Mouse (Mus musculus) kidney, adult 2 months (tissue): ENCODE data around the gene Dcbld1.

Source experiments
- CTCF ChIP-seq: fragments of 200-500 bp; conservative IDR thresholded peaks from 2 replicates; pipeline ENCODE4 v1.5.1; 2011; ENCODE audit warnings: low read depth, mild to moderate bottlenecking, control low read depth, low read length, moderate library complexity, mixed read lengths; ENCODE audit not compliant: insufficient read depth, insufficient read length
- POLR2A ChIP-seq: fragments of 200-500 bp; IDR thresholded peaks from one replicate; pipeline ENCODE4 v1.6.1; 2011; ENCODE audit warnings: low read depth, low read length, control low read depth

DNA sequence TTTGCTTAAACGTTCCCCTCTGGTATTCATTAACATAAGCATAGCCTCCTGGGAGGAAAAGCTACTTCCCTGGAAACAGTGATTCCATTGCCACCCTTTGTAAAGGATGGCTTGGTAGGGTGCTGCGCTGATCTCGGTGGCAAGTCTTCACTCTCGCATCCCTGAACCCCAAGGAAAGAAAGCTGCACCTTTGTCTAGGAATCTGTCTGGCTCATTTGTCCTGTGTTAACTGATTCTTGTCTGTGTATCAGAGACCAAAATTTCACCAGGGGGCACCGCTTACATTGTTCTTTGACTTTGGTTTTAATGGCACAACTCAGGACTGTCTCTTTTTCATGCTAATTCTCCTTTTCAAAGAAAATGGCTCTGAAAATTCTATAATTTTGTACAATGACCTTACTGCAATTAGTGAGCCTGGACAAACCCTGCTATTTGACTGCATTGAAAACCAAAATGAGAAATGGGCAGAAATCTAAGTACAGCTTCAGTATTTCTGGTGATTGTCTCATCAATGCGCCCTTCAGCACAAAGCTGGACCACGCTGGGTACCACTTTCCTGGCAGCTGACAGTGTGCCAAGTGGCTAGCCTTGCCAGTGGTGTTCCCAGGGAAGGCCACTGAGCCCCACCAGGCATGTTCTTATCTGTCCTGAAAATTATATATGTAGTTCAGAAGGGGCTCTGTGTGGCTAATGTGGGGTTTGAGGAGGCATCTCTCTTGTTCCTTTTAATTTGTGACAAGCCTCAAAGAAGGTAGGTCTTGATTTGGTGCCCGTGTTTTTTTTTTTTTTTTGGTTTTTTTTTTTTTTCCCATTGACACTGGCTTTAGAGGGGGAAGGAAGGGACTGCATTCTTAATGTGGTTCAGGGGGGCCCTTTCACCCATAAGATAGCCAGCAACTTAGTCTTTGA lies 40.8 kb downstream of the Dcbld1 start:
- TF ChIP-seq POLR2A (no peak), CTCF (no peak)
